Mouse (Mus musculus) layer of hippocampus, adult 6 months (tissue): Measurements from ENCODE around the gene Vmn2r36. TPM values are rescaled to one million over a fixed set of nuclear protein-coding genes. Genes with fewer than 3 reads are reported as not detected.

Experiments
- long read RNA-seq, 2 experiments: library from polyadenylated mRNA; unstranded; transcript quantifications; one replicate each; pipeline ENCODE4 v2.0.0; 2019 to 2020
- polyA plus RNA-seq: library from polyadenylated mRNA; unstranded; fragments of <200 nt; fragmentation: Nextera tagmentation; gene quantifications from 2 replicates; pipeline ENCODE4 v1.2.3, GENCODE M21; 2021

Gene Vmn2r36
- not detected in 2 replicates for polyA plus RNA-seq
- long read RNA-seq, experiment 1 = 0 reads
- long read RNA-seq, experiment 2 = 0 reads

DNA sequence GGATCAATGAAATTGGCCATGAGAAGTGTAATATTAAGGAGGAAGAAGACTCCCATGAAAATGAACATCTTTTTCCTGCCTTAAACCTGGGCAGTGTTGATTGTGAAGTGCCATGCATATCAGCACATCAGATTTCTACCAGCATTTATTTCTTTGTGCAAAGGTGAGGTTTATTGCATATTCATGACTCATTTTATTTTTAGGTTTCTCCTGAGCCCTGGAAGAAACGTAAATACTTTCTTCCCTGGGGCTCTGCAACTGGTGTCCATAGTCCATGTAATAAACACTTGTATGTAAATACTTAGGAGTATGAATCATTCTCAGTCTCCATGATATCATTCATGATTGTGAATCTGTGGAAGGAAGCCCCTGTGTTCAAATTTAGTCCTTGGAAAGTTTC, at the start of gene Vmn2r36:
Vmn2r36 (minus strand) TSS at position 101 of the 400 bp plus-strand sequence.

Other genes with a start within 250 kb of the Vmn2r36 start
- not detected in 2 replicates for gene Vmn2r34, start 213.0 kb downstream of the Vmn2r36 start, polyA plus RNA-seq
- 0.05 TPM in 1 of 2 replicates, not detected in the other for gene Vmn2r35, start 82.6 kb downstream of the Vmn2r36 start, polyA plus RNA-seq